Mouse (Mus musculus) C2C12 (cell line): ENCODE measurements at regions not wholly inside any gene's neighbourhood (a gene's known extent, or its start where the extent isn't known, plus 50 kb on each side); places are given as distances from the start of the nearest gene placed in this dataset.

ENCODE experiments used
- CTCF ChIP-seq: IDR thresholded peaks from one replicate; pipeline ENCODE4 v1.5.1; 2011; ENCODE audit not compliant: control insufficient read depth, insufficient read depth, insufficient read length
- FOSL1 ChIP-seq: IDR thresholded peaks from one replicate; pipeline ENCODE4 v1.8.0; 2011; ENCODE audit warnings: mild to moderate bottlenecking, low read length; ENCODE audit not compliant: poor library complexity, insufficient read depth, severe bottlenecking
- MYOD1 ChIP-seq: IDR thresholded peaks from one replicate; pipeline ENCODE4 v1.6.1; 2011; ENCODE audit warnings: low read depth; ENCODE audit not compliant: control insufficient read depth, insufficient read length
- MYOG ChIP-seq: IDR thresholded peaks from one replicate; pipeline ENCODE4 v1.6.1; 2011; ENCODE audit not compliant: control insufficient read depth, insufficient read length; ENCODE audit errors: extremely low read depth
- USF1 ChIP-seq: IDR thresholded peaks from one replicate; pipeline ENCODE4 v1.6.1; 2011; ENCODE audit warnings: low read depth, mild to moderate bottlenecking, control low read depth, moderate library complexity

GRCm38 (mm10) chr11:52569759-52570158, 173.5 kb downstream of the 9530068E07Rik start:
- TF ChIP-seq CTCF (no peak), MYOG (no peak), MYOD1 (no peak), FOSL1 (no peak), USF1 (no peak)
